Mouse (Mus musculus): ENCODE results near the gene Kcnk3. TPM values are rescaled to one million over a fixed set of nuclear protein-coding genes. Genes with fewer than 3 reads are reported as not detected.

Kcnk3 gene
- total RNA-seq, 1 experiment, result 0.31 TPM

DNA sequence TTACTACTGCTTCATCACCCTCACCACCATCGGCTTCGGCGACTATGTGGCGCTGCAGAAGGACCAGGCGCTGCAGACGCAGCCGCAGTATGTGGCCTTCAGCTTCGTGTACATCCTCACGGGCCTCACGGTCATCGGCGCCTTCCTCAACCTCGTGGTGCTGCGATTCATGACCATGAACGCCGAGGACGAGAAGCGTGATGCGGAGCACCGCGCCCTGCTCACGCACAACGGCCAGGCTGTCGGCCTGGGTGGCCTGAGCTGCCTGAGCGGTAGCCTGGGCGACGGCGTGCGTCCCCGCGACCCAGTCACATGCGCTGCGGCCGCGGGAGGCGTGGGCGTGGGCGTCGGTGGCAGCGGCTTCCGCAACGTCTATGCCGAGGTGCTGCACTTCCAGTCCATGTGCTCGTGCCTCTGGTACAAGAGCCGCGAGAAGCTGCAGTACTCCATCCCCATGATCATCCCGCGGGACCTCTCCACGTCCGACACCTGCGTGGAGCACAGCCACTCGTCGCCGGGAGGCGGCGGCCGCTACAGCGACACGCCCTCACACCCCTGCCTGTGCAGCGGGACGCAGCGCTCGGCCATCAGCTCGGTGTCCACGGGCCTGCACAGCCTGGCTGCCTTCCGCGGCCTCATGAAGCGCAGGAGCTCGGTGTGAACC, 34.3 kb downstream of the Kcnk3 start:
- no peaks in the 10 kb centered on the region for H3K9me3 ChIP-seq (ENCODE audit: control insufficient read depth, insufficient read depth, low read depth, low read length)
- peak overlapping the region; percentile 22 to 36; a peak in 3 of 4 replicates for H3K4me3 ChIP-seq (ENCODE audit: insufficient read depth in 1 of 2, low read depth in 1 of 2, low read length in 2 of 2, poor library complexity in 1 of 2, severe bottlenecking in 1 of 2)
- H3K36me3 ChIP-seq (ENCODE audit: control insufficient read depth, insufficient read depth, low read length, poor library complexity, severe bottlenecking), result no peaks in the 10 kb centered on the region
- H3K27ac ChIP-seq (ENCODE audit: insufficient read depth, low read depth, low read length, poor library complexity, severe bottlenecking), result no peak overlapping the region
- no peak for DNase-seq (ENCODE audit: low read depth, low spot score)
- H3K9ac ChIP-seq (ENCODE audit: insufficient read depth, low read depth, low read length, poor library complexity, severe bottlenecking), result no peak overlapping the region
- in situ Hi-C loops (cut with MboI; ENCODE audit: low sequenced_read_pairs in 2 of 2, unreplicated experiment in 2 of 2), result no loop called here
- TF ChIP-seq CHD2 (IDR thresholded peaks at IDR 0.05; ENCODE audit: low read depth, low read length) (no peak), ZNF384 (IDR thresholded peaks at IDR 0.05; ENCODE audit: low read depth, low read length) (no peak), HCFC1 (IDR thresholded peaks at IDR 0.05; ENCODE audit: borderline replicate concordance, insufficient read depth, low read length) (no peak), MAFK (IDR thresholded peaks at IDR 0.05; ENCODE audit: insufficient read depth, low read depth, low read length) (no peak), ZC3H11A (IDR thresholded peaks at IDR 0.05; ENCODE audit: borderline replicate concordance, low read depth, low read length) (no peak)
- H3K4me1 ChIP-seq (ENCODE audit: control insufficient read depth in 2 of 2, insufficient read depth in 2 of 2, low read length in 2 of 2, poor library complexity in 1 of 2), result peaks cover under 1 to 15% of the 10 kb centered on the region in 2 experiments; a peak in 2 of 4 replicates

GRCm38 (mm10) chr5:30622841-30623185, 34.8 kb downstream of the Kcnk3 start:
- Histone ChIP-seq H3K9ac (ENCODE audit: insufficient read depth, low read depth, low read length, poor library complexity, severe bottlenecking) (no peak overlapping the region), H3K9me3 (ENCODE audit: control insufficient read depth, insufficient read depth, low read depth, low read length) (no peaks in the 10 kb centered on the region), H3K4me3 (ENCODE audit: insufficient read depth in 1 of 2, low read depth in 1 of 2, low read length in 2 of 2, poor library complexity in 1 of 2, severe bottlenecking in 1 of 2) (peak overlapping the region in 1 of 2 experiments; percentile 36; a peak in 3 of 4 replicates), H3K27ac (ENCODE audit: insufficient read depth, low read depth, low read length, poor library complexity, severe bottlenecking) (no peak overlapping the region), H3K36me3 (ENCODE audit: control insufficient read depth, insufficient read depth, low read length, poor library complexity, severe bottlenecking) (no peaks in the 10 kb centered on the region), H3K4me1 (ENCODE audit: control insufficient read depth in 2 of 2, insufficient read depth in 2 of 2, low read length in 2 of 2, poor library complexity in 1 of 2) (peaks cover 0 to 14% of the 10 kb centered on the region in 2 experiments; a peak in 1 of 4 replicates)
- in situ Hi-C loops (cut with MboI; ENCODE audit: low sequenced_read_pairs in 2 of 2, unreplicated experiment in 2 of 2), result no loop called here
- DNase-seq (ENCODE audit: low read depth, low spot score), result no peak
- TF ChIP-seq ZC3H11A (IDR thresholded peaks at IDR 0.05; ENCODE audit: borderline replicate concordance, low read depth, low read length) (no peak), MAFK (IDR thresholded peaks at IDR 0.05; ENCODE audit: insufficient read depth, low read depth, low read length) (no peak), CHD2 (IDR thresholded peaks at IDR 0.05; ENCODE audit: low read depth, low read length) (no peak), HCFC1 (IDR thresholded peaks at IDR 0.05; ENCODE audit: borderline replicate concordance, insufficient read depth, low read length) (no peak), ZNF384 (IDR thresholded peaks at IDR 0.05; ENCODE audit: low read depth, low read length) (no peak)

- in situ Hi-C loops (cut with MboI; ENCODE audit: low sequenced_read_pairs in 2 of 2, unreplicated experiment in 2 of 2), result no loop called here
- Histone ChIP-seq H3K4me3 (ENCODE audit: insufficient read depth in 1 of 2, low read depth in 1 of 2, low read length in 2 of 2, poor library complexity in 1 of 2, severe bottlenecking in 1 of 2) (no peak overlapping the region), H3K27ac (ENCODE audit: insufficient read depth, low read depth, low read length, poor library complexity, severe bottlenecking) (no peak overlapping the region), H3K9me3 (ENCODE audit: control insufficient read depth, insufficient read depth, low read depth, low read length) (0 out of 2 replicates have a peak, but pooled peaks cover 1% of the 10 kb centered on the region), H3K9ac (ENCODE audit: insufficient read depth, low read depth, low read length, poor library complexity, severe bottlenecking) (no peak overlapping the region), H3K36me3 (ENCODE audit: control insufficient read depth, insufficient read depth, low read length, poor library complexity, severe bottlenecking) (no peaks in the 10 kb centered on the region), H3K4me1 (ENCODE audit: control insufficient read depth in 2 of 2, insufficient read depth in 2 of 2, low read length in 2 of 2, poor library complexity in 1 of 2) (peaks cover 0 to 11% of the 10 kb centered on the region in 2 experiments; a peak in 1 of 4 replicates)
- no peak for TF ChIP-seq HCFC1 (IDR thresholded peaks at IDR 0.05; ENCODE audit: borderline replicate concordance, insufficient read depth, low read length)
- TF ChIP-seq ZNF384 (IDR thresholded peaks at IDR 0.05; ENCODE audit: low read depth, low read length), result no peak
- TF ChIP-seq CHD2 (IDR thresholded peaks at IDR 0.05; ENCODE audit: low read depth, low read length), result no peak
- no peak for TF ChIP-seq ZC3H11A (IDR thresholded peaks at IDR 0.05; ENCODE audit: borderline replicate concordance, low read depth, low read length)
- no peak for TF ChIP-seq MAFK (IDR thresholded peaks at IDR 0.05; ENCODE audit: insufficient read depth, low read depth, low read length)
- no peak for DNase-seq (ENCODE audit: low read depth, low spot score)
Measured at GRCm38 (mm10) chr5:30623380-30623779, 35.4 kb downstream of the Kcnk3 start.

- DNase-seq (ENCODE audit: low read depth, low spot score), result no peak
- 0 out of 2 replicates have a peak, but pooled peaks cover 1% of the 10 kb centered on the region for H3K9me3 ChIP-seq (ENCODE audit: control insufficient read depth, insufficient read depth, low read depth, low read length)
- no peaks in the 10 kb centered on the region for H3K36me3 ChIP-seq (ENCODE audit: control insufficient read depth, insufficient read depth, low read length, poor library complexity, severe bottlenecking)
- no peak overlapping the region for H3K4me3 ChIP-seq (ENCODE audit: insufficient read depth in 1 of 2, low read depth in 1 of 2, low read length in 2 of 2, poor library complexity in 1 of 2, severe bottlenecking in 1 of 2)
- in situ Hi-C loops (cut with MboI; ENCODE audit: low sequenced_read_pairs in 2 of 2, unreplicated experiment in 2 of 2), result no loop called here
- H3K4me1 ChIP-seq (ENCODE audit: control insufficient read depth in 2 of 2, insufficient read depth in 2 of 2, low read length in 2 of 2, poor library complexity in 1 of 2), result peaks cover 0 to 11% of the 10 kb centered on the region in 2 experiments; a peak in 1 of 4 replicates
- H3K27ac ChIP-seq (ENCODE audit: insufficient read depth, low read depth, low read length, poor library complexity, severe bottlenecking), result no peak overlapping the region
- TF ChIP-seq ZNF384 (IDR thresholded peaks at IDR 0.05; ENCODE audit: low read depth, low read length) (no peak), HCFC1 (IDR thresholded peaks at IDR 0.05; ENCODE audit: borderline replicate concordance, insufficient read depth, low read length) (no peak), MAFK (IDR thresholded peaks at IDR 0.05; ENCODE audit: insufficient read depth, low read depth, low read length) (no peak), CHD2 (IDR thresholded peaks at IDR 0.05; ENCODE audit: low read depth, low read length) (no peak), ZC3H11A (IDR thresholded peaks at IDR 0.05; ENCODE audit: borderline replicate concordance, low read depth, low read length) (no peak)
- H3K9ac ChIP-seq (ENCODE audit: insufficient read depth, low read depth, low read length, poor library complexity, severe bottlenecking), result no peak overlapping the region
Measured at GRCm38 (mm10) chr5:30624311-30624710, 36.3 kb downstream of the Kcnk3 start.
